Mouse (Mus musculus) thymus, postnatal 25 days (tissue): ENCODE results near the gene Tcp10c.
"Not testable (repeated sequence)": the region's sequence is repeated elsewhere in the genome, so short reads cannot be mapped to it uniquely, and the experiment has no call there.

Source experiments
- DNase-seq: peaks from one replicate; pipeline ENCODE4 v3.0.0; 2022

The Tcp10c gene

GRCm38 (mm10) chr17:13354521-13354920 lies at the start of gene Tcp10c:
Gene Tcp10c (plus strand): TSS chr17:13354572.
- not testable (repeated sequence) for DNase-seq

- DNase-seq = not testable (repeated sequence)
These were observed 46.5 kb upstream of the Tcp10c start for GRCm38 (mm10) chr17:13307852-13308251.

GRCm38 (mm10) chr17:13308344-13308743 lies 46.0 kb upstream of the Tcp10c start:
- DNase-seq = not testable (repeated sequence)

GRCm38 (mm10) chr17:13308746-13309145 lies 45.6 kb upstream of the Tcp10c start:
- DNase-seq = not testable (repeated sequence)

- DNase-seq = not testable (repeated sequence)
These were observed 45.2 kb upstream of the Tcp10c start for GRCm38 (mm10) chr17:13309182-13309631.

- not testable (repeated sequence) for DNase-seq
These were observed 24.4 kb upstream of the Tcp10c start for GRCm38 (mm10) chr17:13329967-13330366.

- not testable (repeated sequence) for DNase-seq
These were observed 23.2 kb upstream of the Tcp10c start for GRCm38 (mm10) chr17:13331179-13331578.

GRCm38 (mm10) chr17:13332496-13332895 lies 21.9 kb upstream of the Tcp10c start:
- not testable (repeated sequence) for DNase-seq

- peak; percentile 16 for DNase-seq
These were observed 17.2 kb upstream of the Tcp10c start for GRCm38 (mm10) chr17:13336979-13337749.

GRCm38 (mm10) chr17:13337931-13338330 lies 16.4 kb upstream of the Tcp10c start:
- not testable (repeated sequence) for DNase-seq

GRCm38 (mm10) chr17:13340071-13340470 lies 14.3 kb upstream of the Tcp10c start:
- DNase-seq = not testable (repeated sequence)

GRCm38 (mm10) chr17:13345923-13346322 lies 8.4 kb upstream of the Tcp10c start:
- not testable (repeated sequence) for DNase-seq

- DNase-seq = not testable (repeated sequence)
These were observed 4.8 kb upstream of the Tcp10c start for GRCm38 (mm10) chr17:13349563-13349962.

GRCm38 (mm10) chr17:13353249-13353648 lies 1.1 kb upstream of the Tcp10c start:
- not testable (repeated sequence) for DNase-seq

GRCm38 (mm10) chr17:13362489-13362888 lies 8.1 kb downstream of the Tcp10c start:
- DNase-seq = not testable (repeated sequence)

GRCm38 (mm10) chr17:13363773-13364172 lies 9.4 kb downstream of the Tcp10c start:
- not testable (repeated sequence) for DNase-seq

GRCm38 (mm10) chr17:13364196-13364595 lies 9.8 kb downstream of the Tcp10c start:
- DNase-seq = not testable (repeated sequence)

GRCm38 (mm10) chr17:13367181-13367580 lies 12.8 kb downstream of the Tcp10c start:
- DNase-seq = not testable (repeated sequence)

GRCm38 (mm10) chr17:13368658-13369057 lies 14.3 kb downstream of the Tcp10c start:
- not testable (repeated sequence) for DNase-seq

- DNase-seq = not testable (repeated sequence)
These were observed 16.4 kb downstream of the Tcp10c start for GRCm38 (mm10) chr17:13370746-13371145.

- DNase-seq = not testable (repeated sequence)
These were observed 24.0 kb downstream of the Tcp10c start for GRCm38 (mm10) chr17:13378341-13378740.

GRCm38 (mm10) chr17:13379951-13380615 lies 25.7 kb downstream of the Tcp10c start:
- DNase-seq = not testable (repeated sequence)

GRCm38 (mm10) chr17:13381286-13381685 lies 26.9 kb downstream of the Tcp10c start:
- not testable (repeated sequence) for DNase-seq

GRCm38 (mm10) chr17:13391020-13391419 lies 36.6 kb downstream of the Tcp10c start:
- not testable (repeated sequence) for DNase-seq
